Mouse (Mus musculus): ENCODE measurements around the gene Hormad1. TPM values are rescaled to one million over a fixed set of nuclear protein-coding genes. Genes with fewer than 3 reads are reported as not detected.
"Not testable (repeated sequence)": the region's sequence is repeated elsewhere in the genome, so short reads cannot be mapped to it uniquely, and the experiment has no call there.

Gene Hormad1
- polyA plus RNA-seq, 1 experiment = not detected

DNA sequence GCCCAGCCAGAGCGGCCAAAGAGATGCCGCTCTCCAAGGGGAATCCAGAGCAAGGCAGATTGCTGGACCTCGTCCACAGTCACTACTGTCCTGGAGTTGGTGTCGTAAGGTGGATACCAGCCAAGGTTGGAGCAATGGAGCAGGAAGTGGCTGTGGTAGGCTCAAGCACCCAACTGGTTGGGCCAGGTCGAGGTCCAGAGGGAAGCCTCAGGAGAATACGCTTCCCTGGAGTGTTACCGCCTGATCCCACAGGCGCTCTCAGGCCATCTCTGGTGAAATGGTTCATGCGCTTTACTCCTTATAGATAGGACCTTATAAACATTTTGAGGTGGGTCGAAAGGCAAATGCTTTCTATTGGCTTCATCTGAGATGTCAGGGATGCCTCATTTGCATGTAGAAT, 20.5 kb upstream of the Hormad1 start:
- DNase-seq = no peak
- WGBS = 58% methylated on average over 10 of the region's 10 CpGs
- no peak overlapping the region for H3K27ac ChIP-seq (ENCODE audit: insufficient read depth, low read length)
- no peak overlapping the region for H3K4me3 ChIP-seq (replicated peaks; ENCODE audit: insufficient read depth, low read depth, low read length)
- H3K4me1 ChIP-seq (ENCODE audit: control insufficient read depth, insufficient read depth, low read length) = no peaks in the 10 kb centered on the region
- TF ChIP-seq POLR2A (IDR thresholded peaks at IDR 0.05; ENCODE audit: borderline replicate concordance, insufficient read depth, low read length) = no peak
- no peak for TF ChIP-seq CTCF (IDR thresholded peaks at IDR 0.05; ENCODE audit: borderline replicate concordance, insufficient read depth, low read depth, low read length)
- H3K27me3 ChIP-seq (ENCODE audit: control insufficient read depth, insufficient read depth, low read length) = no peaks in the 10 kb centered on the region

DNA sequence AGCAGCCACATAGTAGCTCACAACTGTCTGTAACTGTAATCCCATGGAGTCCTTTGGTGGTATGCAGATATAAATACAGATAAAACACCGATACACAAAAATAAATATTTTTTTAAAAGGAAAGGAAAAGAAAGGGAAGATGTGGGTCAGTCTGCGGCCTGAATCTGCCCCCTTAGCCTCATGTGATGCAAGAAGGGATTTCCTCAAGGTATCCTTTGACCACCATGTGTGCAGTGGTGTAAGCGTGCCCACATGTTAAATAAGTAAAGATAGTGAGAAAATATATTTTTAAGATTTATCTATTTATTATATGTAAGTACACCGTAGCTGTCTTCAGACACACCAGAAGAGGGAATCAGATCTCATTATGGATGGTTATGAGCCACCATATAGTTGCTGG, 19.6 kb upstream of the Hormad1 start:
- DNase-seq = no peak
- H3K4me3 ChIP-seq (replicated peaks; ENCODE audit: insufficient read depth, low read depth, low read length) = no peak overlapping the region
- no peaks in the 10 kb centered on the region for H3K27me3 ChIP-seq (ENCODE audit: control insufficient read depth, insufficient read depth, low read length)
- TF ChIP-seq POLR2A (IDR thresholded peaks at IDR 0.05; ENCODE audit: borderline replicate concordance, insufficient read depth, low read length) = no peak
- no peak for TF ChIP-seq CTCF (IDR thresholded peaks at IDR 0.05; ENCODE audit: borderline replicate concordance, insufficient read depth, low read depth, low read length)
- no peak overlapping the region for H3K27ac ChIP-seq (ENCODE audit: insufficient read depth, low read length)
- 98% methylated on average over 4 of the region's 4 CpGs for WGBS
- no peaks in the 10 kb centered on the region for H3K4me1 ChIP-seq (ENCODE audit: control insufficient read depth, insufficient read depth, low read length)

DNA sequence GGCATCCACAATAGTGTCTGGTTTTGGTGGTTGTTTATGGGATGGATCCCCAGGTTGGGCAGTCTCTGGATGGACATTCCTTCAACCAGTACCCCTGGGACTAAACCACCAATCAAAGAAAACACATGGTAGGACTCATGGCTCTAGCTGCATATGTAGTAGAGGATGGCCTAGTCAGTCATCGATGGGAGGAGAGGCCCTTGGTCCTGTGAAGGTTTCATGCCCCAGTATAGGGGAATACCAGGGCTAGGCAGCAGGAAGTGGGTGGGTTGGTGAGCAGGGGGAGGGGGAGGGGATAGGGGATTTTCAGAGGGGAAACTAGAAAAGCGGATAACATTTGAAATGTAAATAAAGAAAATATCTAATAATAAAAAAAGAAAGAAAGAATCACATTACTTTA, 18.3 kb upstream of the Hormad1 start:
- not testable (repeated sequence) for H3K4me3 ChIP-seq (replicated peaks; ENCODE audit: insufficient read depth, low read depth, low read length)

DNA sequence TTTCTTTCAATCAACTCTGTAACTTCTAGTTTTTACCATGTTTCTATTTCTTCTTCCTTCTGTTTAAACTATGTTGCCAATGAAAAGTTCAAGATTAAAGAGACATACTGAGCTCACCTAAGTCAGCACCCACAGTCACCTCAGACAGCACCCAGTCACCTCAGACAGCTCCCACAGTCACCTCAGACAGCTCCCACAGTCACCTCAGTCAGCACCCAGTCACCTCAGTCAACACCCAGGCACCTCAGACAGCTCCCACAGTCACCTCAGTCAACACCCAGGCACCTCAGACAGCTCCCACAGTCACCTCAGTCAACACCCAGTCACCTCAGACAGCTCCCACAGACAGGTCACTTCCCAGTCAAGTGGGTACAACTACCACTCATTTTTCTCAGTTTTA, 17.3 kb upstream of the Hormad1 start:
- DNase-seq = no peak
- Histone ChIP-seq H3K27ac (ENCODE audit: insufficient read depth, low read length) (no peak overlapping the region), H3K4me3 (replicated peaks; ENCODE audit: insufficient read depth, low read depth, low read length) (no peak overlapping the region), H3K4me1 (ENCODE audit: control insufficient read depth, insufficient read depth, low read length) (no peaks in the 10 kb centered on the region), H3K27me3 (ENCODE audit: control insufficient read depth, insufficient read depth, low read length) (no peaks in the 10 kb centered on the region)
- TF ChIP-seq CTCF (IDR thresholded peaks at IDR 0.05; ENCODE audit: borderline replicate concordance, insufficient read depth, low read depth, low read length) (no peak), POLR2A (IDR thresholded peaks at IDR 0.05; ENCODE audit: borderline replicate concordance, insufficient read depth, low read length) (no peak)

More for the DNA sequence above, 18.3 kb upstream of the Hormad1 start:
- not testable (repeated sequence) for DNase-seq; H3K4me1 ChIP-seq (ENCODE audit: control insufficient read depth, insufficient read depth, low read length); H3K27me3 ChIP-seq (ENCODE audit: control insufficient read depth, insufficient read depth, low read length); H3K27ac ChIP-seq (ENCODE audit: insufficient read depth, low read length)
- WGBS = 90% methylated on average over 2 of the region's 2 CpGs

DNA sequence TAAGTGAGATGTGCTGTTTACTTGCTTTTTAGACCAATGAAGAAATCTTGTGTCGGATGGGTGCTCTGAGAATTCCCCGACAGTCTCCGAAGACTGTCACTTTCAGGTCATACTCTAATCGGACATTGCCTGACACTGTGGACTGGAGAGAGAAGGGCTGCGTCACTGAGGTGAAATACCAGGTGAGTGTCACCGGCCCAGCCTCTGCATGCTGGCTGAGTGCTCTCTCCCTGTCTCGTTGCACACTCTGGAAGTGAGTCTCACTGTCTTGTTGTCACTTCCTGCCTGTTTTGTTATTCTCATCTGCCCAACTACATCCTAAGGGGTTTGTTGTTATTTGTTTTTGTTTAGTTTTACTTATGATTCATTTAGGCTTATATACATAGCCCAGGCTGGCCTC, 16.5 kb upstream of the Hormad1 start:
- DNase-seq = no peak
- no peak for TF ChIP-seq POLR2A (IDR thresholded peaks at IDR 0.05; ENCODE audit: borderline replicate concordance, insufficient read depth, low read length)
- no peak overlapping the region for H3K27ac ChIP-seq (ENCODE audit: insufficient read depth, low read length)
- no peaks in the 10 kb centered on the region for H3K4me1 ChIP-seq (ENCODE audit: control insufficient read depth, insufficient read depth, low read length)
- H3K4me3 ChIP-seq (replicated peaks; ENCODE audit: insufficient read depth, low read depth, low read length) = no peak overlapping the region
- no peaks in the 10 kb centered on the region for H3K27me3 ChIP-seq (ENCODE audit: control insufficient read depth, insufficient read depth, low read length)
- 73% methylated on average over 7 of the region's 7 CpGs for WGBS

DNA sequence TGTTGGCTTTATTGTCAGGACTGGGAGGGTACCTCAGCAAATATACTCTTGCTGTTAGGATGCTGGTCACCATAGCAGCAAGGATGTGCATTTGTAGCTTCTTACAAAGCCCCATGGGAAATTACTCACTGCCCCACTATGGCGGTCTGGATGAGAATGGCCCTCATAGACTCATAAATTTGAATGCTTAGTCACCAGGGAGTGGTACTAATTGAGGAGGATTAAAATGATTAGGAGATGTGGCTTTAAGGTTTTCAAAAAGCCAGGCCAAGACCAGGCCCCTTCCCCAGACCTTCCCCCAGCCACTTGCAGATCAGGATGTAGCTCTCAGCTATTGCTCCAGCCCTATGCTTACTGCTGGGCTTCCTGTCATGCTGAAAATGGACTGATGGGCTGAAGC, 9.3 kb upstream of the Hormad1 start:
- no peaks in the 10 kb centered on the region for H3K4me1 ChIP-seq (ENCODE audit: control insufficient read depth, insufficient read depth, low read length)
- no peak overlapping the region for H3K27ac ChIP-seq (ENCODE audit: insufficient read depth, low read length)
- no peak for TF ChIP-seq POLR2A (IDR thresholded peaks at IDR 0.05; ENCODE audit: borderline replicate concordance, insufficient read depth, low read length)
- TF ChIP-seq CTCF (IDR thresholded peaks at IDR 0.05; ENCODE audit: borderline replicate concordance, insufficient read depth, low read depth, low read length) = no peak
- no peaks in the 10 kb centered on the region for H3K27me3 ChIP-seq (ENCODE audit: control insufficient read depth, insufficient read depth, low read length)
- H3K4me3 ChIP-seq (replicated peaks; ENCODE audit: insufficient read depth, low read depth, low read length) = no peak overlapping the region
- WGBS = 81% methylated on average over 1 of the region's 1 CpGs
- DNase-seq = no peak

DNA sequence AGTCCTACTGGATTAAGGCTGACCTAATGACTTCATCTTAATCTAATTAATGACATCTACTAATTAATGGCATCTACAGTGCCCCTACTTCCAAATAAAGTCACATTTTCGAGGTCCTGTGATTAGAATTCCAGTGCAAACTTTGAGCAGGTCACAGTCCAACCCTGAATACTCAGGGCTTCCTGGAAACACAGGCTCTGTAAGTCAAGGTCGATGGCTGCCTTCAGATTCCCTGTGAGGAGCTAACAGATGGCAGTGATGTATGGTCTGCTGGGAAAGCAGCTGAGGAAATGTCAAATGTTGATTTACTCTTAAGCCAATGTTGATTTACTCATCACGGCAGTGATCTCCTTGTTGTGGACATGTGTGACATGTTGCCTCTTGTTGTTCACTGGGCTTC, 5.5 kb upstream of the Hormad1 start:
- no peak for DNase-seq
- WGBS = 35% methylated on average over 3 of the region's 3 CpGs
- TF ChIP-seq CTCF (IDR thresholded peaks at IDR 0.05; ENCODE audit: borderline replicate concordance, insufficient read depth, low read depth, low read length) = no peak
- no peak for TF ChIP-seq POLR2A (IDR thresholded peaks at IDR 0.05; ENCODE audit: borderline replicate concordance, insufficient read depth, low read length)
- Histone ChIP-seq H3K4me3 (replicated peaks; ENCODE audit: insufficient read depth, low read depth, low read length) (no peak overlapping the region), H3K27ac (ENCODE audit: insufficient read depth, low read length) (no peak overlapping the region), H3K27me3 (ENCODE audit: control insufficient read depth, insufficient read depth, low read length) (no peaks in the 10 kb centered on the region), H3K4me1 (ENCODE audit: control insufficient read depth, insufficient read depth, low read length) (no peaks in the 10 kb centered on the region)

DNA sequence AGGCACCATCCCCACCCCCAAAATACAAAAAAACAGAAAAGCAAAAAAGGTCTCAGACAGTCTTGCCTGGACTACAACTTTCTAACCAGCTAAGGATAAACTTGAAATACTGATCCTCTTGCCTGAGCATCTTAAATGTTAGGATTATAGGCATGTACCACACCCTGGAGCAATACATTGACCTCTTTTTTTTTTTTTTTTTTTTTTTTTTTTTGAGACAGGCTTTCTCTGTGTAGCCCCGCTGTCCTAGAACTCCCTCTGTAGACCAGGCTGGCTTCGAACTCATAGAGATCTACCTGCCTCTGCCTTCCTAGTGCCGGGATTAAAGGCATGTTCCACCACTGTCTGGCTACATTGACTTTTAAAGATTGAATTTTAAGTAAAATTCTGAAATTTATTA, 1.3 kb downstream of the Hormad1 start:
- WGBS = 90% methylated on average over 3 of the region's 3 CpGs
- TF ChIP-seq POLR2A (IDR thresholded peaks at IDR 0.05; ENCODE audit: borderline replicate concordance, insufficient read depth, low read length) = no peak
- no peak for TF ChIP-seq CTCF (IDR thresholded peaks at IDR 0.05; ENCODE audit: borderline replicate concordance, insufficient read depth, low read depth, low read length)
- Histone ChIP-seq H3K27me3 (ENCODE audit: control insufficient read depth, insufficient read depth, low read length) (no peaks in the 10 kb centered on the region), H3K4me3 (replicated peaks; ENCODE audit: insufficient read depth, low read depth, low read length) (no peak overlapping the region), H3K4me1 (ENCODE audit: control insufficient read depth, insufficient read depth, low read length) (no peaks in the 10 kb centered on the region), H3K27ac (ENCODE audit: insufficient read depth, low read length) (no peak overlapping the region)
- no peak for DNase-seq

DNA sequence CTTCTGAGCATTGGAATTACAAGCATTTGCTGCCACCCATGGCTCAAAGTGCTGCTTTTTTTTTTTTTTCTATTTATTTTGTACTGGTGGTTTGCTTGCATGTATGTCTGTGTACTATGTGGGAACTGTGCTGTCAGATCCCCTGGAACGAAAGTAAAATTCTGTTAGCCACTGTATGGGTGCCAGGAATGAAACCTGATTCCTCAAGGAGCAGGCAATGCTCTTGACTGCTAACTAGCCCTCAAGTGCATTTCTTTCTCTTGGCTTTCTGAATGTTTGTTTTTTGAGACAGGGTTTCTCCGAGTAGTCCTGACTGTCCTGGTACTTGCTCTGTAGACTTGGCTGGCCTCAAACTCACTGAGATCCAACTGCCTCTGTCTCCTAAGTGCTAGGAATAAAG, 2.3 kb downstream of the Hormad1 start:
- DNase-seq = no peak
- no peaks in the 10 kb centered on the region for H3K27me3 ChIP-seq (ENCODE audit: control insufficient read depth, insufficient read depth, low read length)
- 83% methylated on average over 2 of the region's 2 CpGs for WGBS
- no peak overlapping the region for H3K27ac ChIP-seq (ENCODE audit: insufficient read depth, low read length)
- no peak for TF ChIP-seq CTCF (IDR thresholded peaks at IDR 0.05; ENCODE audit: borderline replicate concordance, insufficient read depth, low read depth, low read length)
- no peak for TF ChIP-seq POLR2A (IDR thresholded peaks at IDR 0.05; ENCODE audit: borderline replicate concordance, insufficient read depth, low read length)
- H3K4me1 ChIP-seq (ENCODE audit: control insufficient read depth, insufficient read depth, low read length) = no peaks in the 10 kb centered on the region
- no peak overlapping the region for H3K4me3 ChIP-seq (replicated peaks; ENCODE audit: insufficient read depth, low read depth, low read length)

All from cerebellum, adult 2 months (tissue).